Mouse (Mus musculus) heart, postnatal 0 days (tissue): ENCODE data around the gene Pard3b. TPM values are rescaled to one million over a fixed set of nuclear protein-coding genes. Genes with fewer than 3 reads are reported as not detected.
A peak's percentile ranks its signal among the peaks of the same experiment; 100 is the strongest.

Experiments
- ATAC-seq: fragments of 200-750 bp; cut with Nextera tagmentation; 2 replicates; pipeline ENCODE4 v1.8.0; 2017; ENCODE audit warnings: low read depth, moderate number of reproducible peaks, moderate library complexity; ENCODE audit not compliant: insufficient read depth
- DNase-seq: peaks from one replicate; pipeline ENCODE4 v3.0.0-alpha.2; 2016; ENCODE audit warnings: low spot score
- H3K27ac ChIP-seq: fragments of 300-500 bp; sonication (generic); 2 replicates; pipeline ENCODE4 v1.5.1; 2014; ENCODE audit warnings: low read depth, mild to moderate bottlenecking
- H3K27me3 ChIP-seq: fragments of 300-500 bp; sonication (generic); 2 replicates; pipeline ENCODE4 v1.6.1; 2014; ENCODE audit warnings: low read length, mixed read lengths; ENCODE audit not compliant: control insufficient read depth, insufficient read depth
- H3K36me3 ChIP-seq: fragments of 300-500 bp; sonication (generic); replicated peaks from 2 replicates; pipeline ENCODE4 v1.6.1; 2014; ENCODE audit warnings: low read length, mixed read lengths; ENCODE audit not compliant: control insufficient read depth, insufficient read depth
- H3K4me1 ChIP-seq: fragments of 300-500 bp; sonication (generic); 2 replicates; pipeline ENCODE4 v1.6.1; 2014; ENCODE audit warnings: antibody characterized with exemption; ENCODE audit not compliant: control insufficient read depth, insufficient read depth
- H3K4me2 ChIP-seq: fragments of 300-500 bp; sonication (generic); 2 replicates; pipeline ENCODE4 v1.6.1; 2014; ENCODE audit warnings: low read depth, mild to moderate bottlenecking, low read length, moderate library complexity
- H3K4me3 ChIP-seq: fragments of 300-500 bp; sonication (generic); 2 replicates; pipeline ENCODE4 v1.5.1; 2014; ENCODE audit warnings: low read depth, low read length
- H3K9ac ChIP-seq: fragments of 300-500 bp; sonication (generic); replicated peaks from 2 replicates; pipeline ENCODE4 v1.6.1; 2014; ENCODE audit warnings: low read depth, low read length, mixed read lengths
- H3K9me3 ChIP-seq: fragments of 300-500 bp; sonication (generic); replicated peaks from 2 replicates; pipeline ENCODE4 v1.6.1; 2016; ENCODE audit warnings: low read length; ENCODE audit not compliant: control insufficient read depth
- CTCF ChIP-seq: IDR thresholded peaks from 2 replicates; pipeline ENCODE4 v1.5.1; 2016; ENCODE audit warnings: antibody characterized with exemption, control low read depth, low read depth
- EP300 ChIP-seq: IDR thresholded peaks from 2 replicates; pipeline ENCODE4 v1.6.1; 2016; ENCODE audit warnings: antibody characterized with exemption, low read depth
- WGBS: fragments of 180-500 bp; shearing (Covaris S2); extraction: QIAGEN DNeasy Blood & Tissue Kit; methylation state at CpG from one replicate; pipeline ENCODE4 v1.1.7; 2014; 5-methylcytosine and 5-hydroxymethylcytosine counted together
- polyA plus RNA-seq: library from polyadenylated mRNA; unstranded; fragments of >200 nt; fragmentation: Nextera tagmentation; extraction: Ambion mirVana; gene quantifications from 2 replicates; pipeline ENCODE4 v1.2.1, GENCODE M21; 2015
- total RNA-seq: library from RNA; depleted of rRNA; stranded (reverse); fragments of >200 nt; gene quantifications from 2 replicates; pipeline ENCODE4 v1.2.3, GENCODE M21; 2014; ENCODE audit warnings: low replicate concordance

Pard3b gene
- total and polyA plus RNA-seq, 2 experiments from 2014 or later: 8.4 to 8.9 TPM

GRCm38 (mm10) chr1:62576939-62577590, 938.4 kb downstream of the Pard3b start:
- Histone ChIP-seq H3K4me3 (no peak overlapping the region), H3K27ac (no peak overlapping the region), H3K36me3 (no peaks in the 10 kb centered on the region), H3K27me3 (no peaks in the 10 kb centered on the region), H3K9ac (no peak overlapping the region), H3K4me2 (no peak overlapping the region), H3K4me1 (peaks cover 3% of the 10 kb centered on the region; the same call in 1 of the 2 replicates), H3K9me3 (no peaks in the 10 kb centered on the region)
- ATAC-seq: no peak
- 64% methylated on average over 3 of the region's 3 CpGs for WGBS
- TF ChIP-seq CTCF: no peak
- TF ChIP-seq EP300: no peak
- no peak for DNase-seq

- no peaks in the 10 kb centered on the region for H3K36me3 ChIP-seq
- no peak overlapping the region for H3K4me3 ChIP-seq
- H3K9ac ChIP-seq: no peak overlapping the region
- H3K4me2 ChIP-seq: no peak overlapping the region
- ATAC-seq: no peak
- no peak for TF ChIP-seq CTCF
- no peak for TF ChIP-seq EP300
- DNase-seq: peak; percentile 25
- no peaks in the 10 kb centered on the region for H3K9me3 ChIP-seq
- H3K27me3 ChIP-seq: no peaks in the 10 kb centered on the region
- peaks cover 3% of the 10 kb centered on the region; the same call in 1 of the 2 replicates for H3K4me1 ChIP-seq
- H3K27ac ChIP-seq: peak overlapping the region; percentile 43
- WGBS: 51% methylated on average over 7 of the region's 7 CpGs
These were observed 940.6 kb downstream of the Pard3b start for GRCm38 (mm10) chr1:62579024-62579765.

GRCm38 (mm10) chr1:62580314-62580935, 941.8 kb downstream of the Pard3b start:
- Histone ChIP-seq H3K36me3 (no peaks in the 10 kb centered on the region), H3K4me1 (peaks cover 3% of the 10 kb centered on the region; the same call in 1 of the 2 replicates), H3K4me3 (no peak overlapping the region), H3K4me2 (no peak overlapping the region), H3K9me3 (no peaks in the 10 kb centered on the region), H3K27ac (no peak overlapping the region), H3K9ac (no peak overlapping the region), H3K27me3 (no peaks in the 10 kb centered on the region)
- TF ChIP-seq EP300 (no peak), CTCF (no peak)
- no peak for ATAC-seq
- DNase-seq: no peak
- 44% methylated on average over 4 of the region's 4 CpGs for WGBS

- H3K27me3 ChIP-seq: no peaks in the 10 kb centered on the region
- no peak overlapping the region for H3K27ac ChIP-seq
- 81% methylated on average over 4 of the region's 4 CpGs for WGBS
- DNase-seq (no peak), ATAC-seq (no peak)
- peaks cover 3% of the 10 kb centered on the region; the same call in 1 of the 2 replicates for H3K4me1 ChIP-seq
- no peaks in the 10 kb centered on the region for H3K9me3 ChIP-seq
- no peak overlapping the region for H3K4me3 ChIP-seq
- no peaks in the 10 kb centered on the region for H3K36me3 ChIP-seq
- TF ChIP-seq EP300 (no peak), CTCF (no peak)
- no peak overlapping the region for H3K4me2 ChIP-seq
- no peak overlapping the region for H3K9ac ChIP-seq
These were observed 943.9 kb downstream of the Pard3b start for GRCm38 (mm10) chr1:62582476-62582875.

- no peak for TF ChIP-seq CTCF
- TF ChIP-seq EP300: no peak
- DNase-seq: no peak
- WGBS: 91% methylated on average over 6 of the region's 6 CpGs
- no peak for ATAC-seq
- no peak overlapping the region for H3K4me2 ChIP-seq
- H3K36me3 ChIP-seq: no peaks in the 10 kb centered on the region
- no peak overlapping the region for H3K27ac ChIP-seq
- no peak overlapping the region for H3K9ac ChIP-seq
- H3K4me1 ChIP-seq: no peaks in the 10 kb centered on the region
- no peaks in the 10 kb centered on the region for H3K9me3 ChIP-seq
- no peak overlapping the region for H3K4me3 ChIP-seq
- H3K27me3 ChIP-seq: no peaks in the 10 kb centered on the region
These were observed 948.9 kb downstream of the Pard3b start for GRCm38 (mm10) chr1:62587536-62587935.
